18 mouse cellular contexts compared by ENCODE assay signal in genomic region chr5:124912946-124913933, GRCm38 (mm10). TPM values are rescaled to one million over a fixed set of nuclear protein-coding genes. Genes with fewer than 3 reads are reported as not detected.
DNase-seq lines count a peak whose midpoint lies in the region; ATAC-seq and TF ChIP-seq lines count a peak whose summit lies in the region.
"Had no signal": no experiment of that assay in that cellular context is flagged by ENCODE, and none has a peak within 500 bp of the region (broad histone marks: within the 10 kb centered on the region; RNA-seq: fewer than 3 reads in every experiment).

No protein-coding gene starts in this region.

- ATAC-seq in forebrain, embryonic 16.5 days = no peak
- ATAC-seq in forebrain, postnatal 0 days = peak; percentile 33; the same call in 1 of the 2 replicates
- ATAC-seq in midbrain, embryonic 12.5 days (ENCODE audit: low FRiP score, low read depth) = 0 out of 2 replicates have a peak, but pooled peaks have one; percentile 44
- ATAC-seq in intestine, postnatal 0 days = no peak
- ATAC-seq: liver, embryonic 12.5 days; lung, postnatal 0 days; Patski had no signal

- H3K36me3 ChIP-seq in forebrain, embryonic 10.5 days (replicated peaks) = no peaks in the 10 kb centered on the region
- no peaks in the 10 kb centered on the region for H3K36me3 ChIP-seq in forebrain, embryonic 16.5 days (ENCODE audit: control insufficient read depth, insufficient read depth)
- no peaks in the 10 kb centered on the region for H3K36me3 ChIP-seq in forebrain, postnatal 0 days (ENCODE audit: insufficient read depth)
- H3K36me3 ChIP-seq in midbrain, embryonic 12.5 days = no peaks in the 10 kb centered on the region
- no peaks in the 10 kb centered on the region for H3K36me3 ChIP-seq in intestine, postnatal 0 days (ENCODE audit: control insufficient read depth, insufficient read depth)
- H3K36me3 ChIP-seq: heart, embryonic 13.5 days; liver, embryonic 12.5 days had no signal

- no peaks in the 10 kb centered on the region for H3K27me3 ChIP-seq in forebrain, embryonic 10.5 days (ENCODE audit: poor library complexity, severe bottlenecking)
- no peaks in the 10 kb centered on the region for H3K27me3 ChIP-seq in forebrain, embryonic 16.5 days (replicated peaks; ENCODE audit: control insufficient read depth, insufficient read depth, low read length)
- no peaks in the 10 kb centered on the region for H3K27me3 ChIP-seq in forebrain, postnatal 0 days (ENCODE audit: insufficient read depth, low read length)
- 0 out of 2 replicates have a peak, but pooled peaks cover under 1% of the 10 kb centered on the region for H3K27me3 ChIP-seq in midbrain, embryonic 12.5 days
- H3K27me3 ChIP-seq in intestine, postnatal 0 days (replicated peaks; ENCODE audit: control insufficient read depth, insufficient read depth, low read length) = 0 out of 2 replicates have a peak, but pooled peaks cover 3% of the 10 kb centered on the region
- H3K27me3 ChIP-seq: Patski had no signal

- WGBS in forebrain, embryonic 10.5 days = 25% methylated on average over 20 of the region's 20 CpGs
- 15% methylated on average over 20 of the region's 20 CpGs for WGBS in forebrain, embryonic 16.5 days
- 20% methylated on average over 20 of the region's 20 CpGs for WGBS in forebrain, postnatal 0 days
- 18% methylated on average over 20 of the region's 20 CpGs for WGBS in midbrain, embryonic 12.5 days
- 57% methylated on average over 20 of the region's 20 CpGs for WGBS in intestine, postnatal 0 days

- no peak for TF ChIP-seq CTCF in forebrain, postnatal 0 days (IDR thresholded peaks at IDR 0.05; ENCODE audit: low read depth)
- TF ChIP-seq CTCF in intestine, postnatal 0 days (IDR thresholded peaks at IDR 0.05; ENCODE audit: low read depth) = no peak

- no peak overlapping the region for H3K4me2 ChIP-seq in forebrain, embryonic 16.5 days (ENCODE audit: low read length)
- no peak overlapping the region for H3K4me2 ChIP-seq in forebrain, postnatal 0 days (ENCODE audit: low read depth)
- H3K4me2 ChIP-seq in midbrain, embryonic 12.5 days (replicated peaks) = no peak overlapping the region
- no peak overlapping the region for H3K4me2 ChIP-seq in intestine, postnatal 0 days (replicated peaks; ENCODE audit: low read depth)
- H3K4me2 ChIP-seq: heart, embryonic 13.5 days; liver, embryonic 12.5 days had no signal

- H3K27ac ChIP-seq in forebrain, embryonic 10.5 days = peak overlapping the region; percentile 84
- H3K27ac ChIP-seq in forebrain, embryonic 16.5 days (ENCODE audit: low read length) = no peak overlapping the region; the same call in 1 of the 2 replicates
- peak overlapping the region; percentile 40; the same call in 1 of the 2 replicates for H3K27ac ChIP-seq in forebrain, postnatal 0 days (ENCODE audit: low read depth, low read length)
- peak overlapping the region; percentile 63 for H3K27ac ChIP-seq in midbrain, embryonic 12.5 days (replicated peaks)
- no peak overlapping the region for H3K27ac ChIP-seq in intestine, postnatal 0 days (ENCODE audit: low read depth, low read length)
- H3K27ac ChIP-seq: heart, embryonic 13.5 days; layer of hippocampus, adult 2 months; liver, embryonic 12.5 days had no signal

- H3K9me3 ChIP-seq in forebrain, embryonic 10.5 days = no peaks in the 10 kb centered on the region
- no peaks in the 10 kb centered on the region for H3K9me3 ChIP-seq in forebrain, embryonic 16.5 days (ENCODE audit: control insufficient read depth, low read length)
- no peaks in the 10 kb centered on the region for H3K9me3 ChIP-seq in forebrain, postnatal 0 days (ENCODE audit: low read length)
- H3K9me3 ChIP-seq in midbrain, embryonic 12.5 days = 0 out of 2 replicates have a peak, but pooled peaks cover 4% of the 10 kb centered on the region
- no peaks in the 10 kb centered on the region for H3K9me3 ChIP-seq in intestine, postnatal 0 days (ENCODE audit: control insufficient read depth)
- H3K9me3 ChIP-seq: heart, embryonic 13.5 days; liver, embryonic 12.5 days had no signal

- no peak overlapping the region for H3K9ac ChIP-seq in forebrain, embryonic 16.5 days (replicated peaks; ENCODE audit: low read depth, low read length)
- H3K9ac ChIP-seq in forebrain, postnatal 0 days = no peak overlapping the region
- no peak overlapping the region for H3K9ac ChIP-seq in midbrain, embryonic 12.5 days (replicated peaks)
- H3K9ac ChIP-seq in intestine, postnatal 0 days (ENCODE audit: low read depth, low read length) = no peak overlapping the region
- H3K9ac ChIP-seq: heart, embryonic 13.5 days; liver, embryonic 12.5 days had no signal

- peaks cover 30% of the 10 kb centered on the region for H3K4me1 ChIP-seq in forebrain, embryonic 10.5 days
- H3K4me1 ChIP-seq in forebrain, embryonic 16.5 days (replicated peaks; ENCODE audit: control insufficient read depth, insufficient read depth, low read length) = peaks cover 2% of the 10 kb centered on the region; the same call in 1 of the 2 replicates
- no peaks in the 10 kb centered on the region for H3K4me1 ChIP-seq in forebrain, postnatal 0 days (ENCODE audit: insufficient read depth)
- H3K4me1 ChIP-seq in midbrain, embryonic 12.5 days = peaks cover 24% of the 10 kb centered on the region
- H3K4me1 ChIP-seq in intestine, postnatal 0 days (replicated peaks; ENCODE audit: control insufficient read depth, insufficient read depth, low read length) = no peaks in the 10 kb centered on the region
- H3K4me1 ChIP-seq: liver, embryonic 12.5 days had no signal

- peak overlapping the region; percentile 18; the same call in 1 of the 2 replicates for H3K4me3 ChIP-seq in forebrain, embryonic 10.5 days
- H3K4me3 ChIP-seq in forebrain, embryonic 16.5 days (replicated peaks; ENCODE audit: low read length) = no peak overlapping the region
- no peak overlapping the region for H3K4me3 ChIP-seq in forebrain, postnatal 0 days (ENCODE audit: low read depth, low read length)
- no peak overlapping the region for H3K4me3 ChIP-seq in midbrain, embryonic 12.5 days
- no peak overlapping the region for H3K4me3 ChIP-seq in intestine, postnatal 0 days (ENCODE audit: low read depth, low read length)
- H3K4me3 ChIP-seq: heart, embryonic 13.5 days; layer of hippocampus, adult 2 months; liver, embryonic 12.5 days had no signal

- DNase-seq in forebrain, embryonic 10.5 days (ENCODE audit: extremely low spot score, low spot score) = peak; percentile 56
- no peak for DNase-seq in forebrain, postnatal 0 days
- peak; percentile 62 for DNase-seq in retina, postnatal 1 day
- no peak for DNase-seq in spleen, postnatal 36 days (ENCODE audit: low spot score in 2 of 2)
- DNase-seq in liver = no peak
- DNase-seq: cerebellum, adult 9-11 months; gastrocnemius, postnatal 36 days; right cerebral cortex, postnatal 25 days; thymus, adult 2 months had no signal

RNA-seq across cellular contexts. Expression of gene Zfp664, which starts 50.7 kb away (rescaled TPM):
- 148 and 162 TPM in 2 replicates for polyA plus RNA-seq in forebrain, embryonic 10.5 days (2016; fragmentation: Nextera tagmentation; extraction: Ambion mirVana)
- 92.7 and 94.8 TPM in 2 replicates for polyA plus RNA-seq in forebrain, embryonic 16.5 days (2015; fragmentation: Nextera tagmentation; extraction: Ambion mirVana)
- 27.5 and 27.6 TPM in 2 replicates for total RNA-seq in forebrain, postnatal 0 days (2014; rRNA removed)
- polyA plus RNA-seq in forebrain, postnatal 0 days (2015; fragmentation: Nextera tagmentation; extraction: Ambion mirVana) = 35.6 and 52.7 TPM in 2 replicates
- 171 and 173 TPM in 2 replicates for polyA plus RNA-seq in midbrain, embryonic 12.5 days (2016; fragmentation: Nextera tagmentation; extraction: Ambion mirVana)
- 34.7 and 36.7 TPM in 2 replicates for polyA plus RNA-seq in intestine, postnatal 0 days (2015; fragmentation: Nextera tagmentation; extraction: Ambion mirVana)

RNA-seq across cellular contexts. Expression of gene Ccdc92, which starts 51.0 kb away (rescaled TPM):
- 14.0 and 14.4 TPM in 2 replicates for polyA plus RNA-seq in forebrain, embryonic 10.5 days (2016; fragmentation: Nextera tagmentation; extraction: Ambion mirVana)
- polyA plus RNA-seq in forebrain, embryonic 16.5 days (2015; fragmentation: Nextera tagmentation; extraction: Ambion mirVana) = 33.1 and 35.0 TPM in 2 replicates
- total RNA-seq in forebrain, postnatal 0 days (2014; rRNA removed) = 23.7 and 26.1 TPM in 2 replicates
- polyA plus RNA-seq in forebrain, postnatal 0 days (2015; fragmentation: Nextera tagmentation; extraction: Ambion mirVana) = 38.2 and 45.4 TPM in 2 replicates
- polyA plus RNA-seq in midbrain, embryonic 12.5 days (2016; fragmentation: Nextera tagmentation; extraction: Ambion mirVana) = 20.8 and 21.3 TPM in 2 replicates
- polyA plus RNA-seq in intestine, postnatal 0 days (2015; fragmentation: Nextera tagmentation; extraction: Ambion mirVana) = 3.3 TPM in 2 replicates
- total RNA-seq: hematopoietic stem cell, adult 5-6 weeks had no signal

Comparison
In these comparisons a context has a peak if more than half of its experiments do, and no peak if none do; other contexts are left out.
1. DNase-seq: peak in forebrain, embryonic 10.5 days (single experiment) and retina, postnatal 1 day (single experiment); none in forebrain, postnatal 0 days (single experiment), spleen, postnatal 36 days (0 of 2) and liver (single experiment).
2. H3K27ac ChIP-seq: peak in forebrain, embryonic 10.5 days (single experiment), forebrain, postnatal 0 days (single experiment) and midbrain, embryonic 12.5 days (single experiment); none in forebrain, embryonic 16.5 days (single experiment) and intestine, postnatal 0 days (single experiment).
3. ATAC-seq: peak in forebrain, postnatal 0 days (single experiment) and midbrain, embryonic 12.5 days (single experiment); none in forebrain, embryonic 16.5 days (single experiment) and intestine, postnatal 0 days (single experiment).